Mouse (Mus musculus): ENCODE measurements around the gene Stk11.

DNA sequence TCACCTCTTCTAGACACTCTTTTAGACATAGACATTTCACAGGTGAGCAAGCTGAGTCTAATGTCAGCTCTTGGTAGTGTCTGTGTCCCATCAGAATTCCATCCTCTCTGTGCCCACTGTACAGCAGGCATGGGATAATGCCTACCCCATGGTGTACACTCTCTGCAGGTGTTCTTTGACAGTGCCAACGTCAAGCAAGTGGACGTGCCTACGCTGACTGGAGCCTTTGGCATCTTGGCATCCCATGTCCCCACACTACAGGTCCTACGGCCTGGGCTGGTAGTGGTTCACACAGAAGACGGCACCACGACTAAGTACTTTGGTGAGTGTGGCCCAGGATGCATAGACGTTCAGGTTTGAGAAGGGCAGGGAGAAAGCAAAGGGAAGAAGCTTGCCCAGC, 28.1 kb downstream of the Stk11 start:
- TF ChIP-seq CTCF (IDR thresholded peaks at IDR 0.05; ENCODE audit: low read depth, low read length): no peak
- TF ChIP-seq POLR2A (IDR thresholded peaks at IDR 0.05; ENCODE audit: borderline replicate concordance, low read depth, low read length): no peak

All from bone marrow macrophage, adult 2 months (primary cell).